Mouse (Mus musculus) splenic B cell, adult 2 months (primary cell): ENCODE data around the gene Hacd2.

Experiments
- DNase-seq: peaks from one replicate; pipeline ENCODE4 v3.0.0-alpha.2; 2011; ENCODE audit warnings: low read depth, low spot score
- H3K27me3 ChIP-seq: 2 replicates; pipeline ENCODE4 v1.6.1; 2012; ENCODE audit warnings: mild to moderate bottlenecking, low read length, moderate library complexity, mixed read lengths; ENCODE audit not compliant: control insufficient read depth, poor library complexity, insufficient read depth, severe bottlenecking
- H3K36me3 ChIP-seq: 2 replicates; pipeline ENCODE4 v1.6.1; 2012; ENCODE audit warnings: mild to moderate bottlenecking, low read length, moderate library complexity, mixed read lengths; ENCODE audit not compliant: control insufficient read depth, poor library complexity, insufficient read depth, severe bottlenecking

The Hacd2 gene

GRCm38 (mm10) chr16:35109156-35109555 is 86.9 kb downstream of the Hacd2 start:
- no peak for DNase-seq
- peaks cover under 1% of the 10 kb centered on the region; the same call in 1 of the 2 replicates for H3K36me3 ChIP-seq
- no peaks in the 10 kb centered on the region for H3K27me3 ChIP-seq

- no peaks in the 10 kb centered on the region for H3K27me3 ChIP-seq
- H3K36me3 ChIP-seq, result no peaks in the 10 kb centered on the region; the same call in 1 of the 2 replicates
- no peak for DNase-seq
Observed at GRCm38 (mm10) chr16:35109656-35110291, 87.5 kb downstream of the Hacd2 start.

- Histone ChIP-seq H3K36me3 (no peaks in the 10 kb centered on the region; the same call in 1 of the 2 replicates), H3K27me3 (no peaks in the 10 kb centered on the region)
- DNase-seq, result peak; percentile 69
Observed at GRCm38 (mm10) chr16:35110410-35111142, 88.3 kb downstream of the Hacd2 start.

GRCm38 (mm10) chr16:35111143-35111620 is 89.0 kb downstream of the Hacd2 start:
- H3K27me3 ChIP-seq, result no peaks in the 10 kb centered on the region
- DNase-seq, result peak; percentile 8
- H3K36me3 ChIP-seq, result no peaks in the 10 kb centered on the region; the same call in 1 of the 2 replicates

- no peak for DNase-seq
- Histone ChIP-seq H3K27me3 (no peaks in the 10 kb centered on the region), H3K36me3 (no peaks in the 10 kb centered on the region)
Observed at GRCm38 (mm10) chr16:35113496-35113895, 91.3 kb downstream of the Hacd2 start.

GRCm38 (mm10) chr16:35116328-35116956 is 94.2 kb downstream of the Hacd2 start:
- DNase-seq, result no peak
- H3K27me3 ChIP-seq, result no peaks in the 10 kb centered on the region
- no peaks in the 10 kb centered on the region for H3K36me3 ChIP-seq

GRCm38 (mm10) chr16:35117436-35117835 is 95.2 kb downstream of the Hacd2 start:
- DNase-seq, result no peak
- no peaks in the 10 kb centered on the region for H3K27me3 ChIP-seq
- H3K36me3 ChIP-seq, result no peaks in the 10 kb centered on the region

- no peak for DNase-seq
- H3K36me3 ChIP-seq, result no peaks in the 10 kb centered on the region
- no peaks in the 10 kb centered on the region for H3K27me3 ChIP-seq
Observed at GRCm38 (mm10) chr16:35120603-35121002, 98.4 kb downstream of the Hacd2 start.

- DNase-seq, result no peak
- H3K36me3 ChIP-seq, result no peaks in the 10 kb centered on the region
- H3K27me3 ChIP-seq, result no peaks in the 10 kb centered on the region
Observed at GRCm38 (mm10) chr16:35127270-35127669, 105.0 kb downstream of the Hacd2 start.

- Histone ChIP-seq H3K27me3 (no peaks in the 10 kb centered on the region), H3K36me3 (no peaks in the 10 kb centered on the region)
- no peak for DNase-seq
Observed at GRCm38 (mm10) chr16:35130172-35130571, 107.9 kb downstream of the Hacd2 start.

GRCm38 (mm10) chr16:35139416-35139815 is 117.2 kb downstream of the Hacd2 start:
- no peaks in the 10 kb centered on the region for H3K36me3 ChIP-seq
- no peaks in the 10 kb centered on the region for H3K27me3 ChIP-seq
- DNase-seq, result no peak

GRCm38 (mm10) chr16:35139873-35140619 is 117.8 kb downstream of the Hacd2 start:
- no peak for DNase-seq
- Histone ChIP-seq H3K36me3 (no peaks in the 10 kb centered on the region), H3K27me3 (no peaks in the 10 kb centered on the region)

GRCm38 (mm10) chr16:35140620-35140975 is 118.4 kb downstream of the Hacd2 start:
- no peaks in the 10 kb centered on the region for H3K27me3 ChIP-seq
- H3K36me3 ChIP-seq, result no peaks in the 10 kb centered on the region
- no peak for DNase-seq

- Histone ChIP-seq H3K27me3 (no peaks in the 10 kb centered on the region), H3K36me3 (no peaks in the 10 kb centered on the region)
- DNase-seq, result no peak
Observed at GRCm38 (mm10) chr16:35141839-35142238, 119.6 kb downstream of the Hacd2 start.
